Mouse (Mus musculus): ENCODE measurements around the gene Rps19.

The Rps19 gene

GRCm38 (mm10) chr7:24902630-24903443 lies 18.7 kb downstream of the Rps19 start, which contains the start of gene Arhgef1:
Gene Arhgef1, plus strand, starts transcription at chr7:24902912.
- no peak for DNase-seq (ENCODE audit: low spot score in 2 of 2)

GRCm38 (mm10) chr7:24903444-24903825 lies 19.3 kb downstream of the Rps19 start:
- DNase-seq (ENCODE audit: low spot score in 2 of 2): no peak

- peak; percentile 96 to 97 for DNase-seq (ENCODE audit: low spot score in 2 of 2)
These were observed 19.9 kb downstream of the Rps19 start for GRCm38 (mm10) chr7:24904070-24904483.

- DNase-seq (ENCODE audit: low spot score in 2 of 2): no peak
These were observed 20.8 kb downstream of the Rps19 start for GRCm38 (mm10) chr7:24904936-24905335.

GRCm38 (mm10) chr7:24906551-24906950 lies 22.4 kb downstream of the Rps19 start:
- DNase-seq (ENCODE audit: low spot score in 2 of 2): no peak

- no peak for DNase-seq (ENCODE audit: low spot score in 2 of 2)
These were observed 23.1 kb downstream of the Rps19 start for GRCm38 (mm10) chr7:24907211-24907748.

GRCm38 (mm10) chr7:24912480-24912879 lies 28.3 kb downstream of the Rps19 start:
- no peak for DNase-seq (ENCODE audit: low spot score in 2 of 2)

- DNase-seq (ENCODE audit: low spot score in 2 of 2): no peak
These were observed 34.7 kb downstream of the Rps19 start for GRCm38 (mm10) chr7:24918763-24919323.

- no peak for DNase-seq (ENCODE audit: low spot score in 2 of 2)
These were observed 35.6 kb downstream of the Rps19 start for GRCm38 (mm10) chr7:24919728-24920127.

- DNase-seq (ENCODE audit: low spot score in 2 of 2): no peak
These were observed 46.3 kb downstream of the Rps19 start for GRCm38 (mm10) chr7:24930475-24930874.

GRCm38 (mm10) chr7:24931651-24932050 lies 47.5 kb downstream of the Rps19 start:
- no peak for DNase-seq (ENCODE audit: low spot score in 2 of 2)

All from frontal cortex, postnatal 10 days (tissue).